Mouse (Mus musculus) forebrain, embryonic 14.5 days (tissue): ENCODE measurements around the gene Gstm4. TPM values are rescaled to one million over a fixed set of nuclear protein-coding genes. Genes with fewer than 3 reads are reported as not detected.

Experiments used
- ATAC-seq: fragments of 200-750 bp; cut with Nextera tagmentation; 2 replicates; pipeline ENCODE4 v1.8.0; 2017; ENCODE audit warnings: mild to moderate bottlenecking, moderate library complexity
- DNase-seq: peaks from one replicate; pipeline ENCODE4 v3.0.0-alpha.2; 2015; ENCODE audit warnings: low spot score
- H3K27ac ChIP-seq: fragments of 300-500 bp; sonication (generic); 2 replicates; pipeline ENCODE4 v1.5.1; 2014; ENCODE audit warnings: low read depth, mild to moderate bottlenecking, control low read depth, low read length, moderate library complexity
- H3K27me3 ChIP-seq: fragments of 300-500 bp; sonication (generic); replicated peaks from 2 replicates; pipeline ENCODE4 v1.6.1; 2014; ENCODE audit warnings: low read length, control low read depth, mixed read lengths; ENCODE audit not compliant: control insufficient read depth, insufficient read depth
- H3K36me3 ChIP-seq: fragments of 300-500 bp; sonication (generic); 2 replicates; pipeline ENCODE4 v1.6.1; 2014; ENCODE audit warnings: low read length, control low read depth; ENCODE audit not compliant: control insufficient read depth, insufficient read depth
- H3K4me1 ChIP-seq: fragments of 300-500 bp; sonication (generic); 2 replicates; pipeline ENCODE4 v1.6.1; 2014; ENCODE audit warnings: antibody characterized with exemption, low read length, control low read depth; ENCODE audit not compliant: control insufficient read depth, insufficient read depth
- H3K4me2 ChIP-seq: fragments of 300-500 bp; sonication (generic); 2 replicates; pipeline ENCODE4 v1.6.1; 2014; ENCODE audit warnings: mild to moderate bottlenecking, control low read depth, low read length
- H3K4me3 ChIP-seq: fragments of 300-500 bp; sonication (generic); 2 replicates; pipeline ENCODE4 v1.5.1; 2014; ENCODE audit warnings: low read depth, low read length, control low read depth
- H3K9ac ChIP-seq: fragments of 300-500 bp; sonication (generic); 2 replicates; pipeline ENCODE4 v1.6.1; 2014; ENCODE audit warnings: mild to moderate bottlenecking, low read length, control low read depth, moderate library complexity
- H3K9me3 ChIP-seq: fragments of 300-500 bp; sonication (generic); replicated peaks from 2 replicates; pipeline ENCODE4 v1.6.1; 2016; ENCODE audit warnings: low read length, control low read depth, mixed read lengths; ENCODE audit not compliant: control insufficient read depth
- WGBS: fragments of 180-500 bp; shearing (Covaris S2); extraction: QIAGEN DNeasy Blood & Tissue Kit; methylation state at CpG from one replicate; pipeline ENCODE4 v1.1.7; 2014; 5-methylcytosine and 5-hydroxymethylcytosine counted together
- polyA plus RNA-seq: library from polyadenylated mRNA; unstranded; fragments of >200 nt; fragmentation: Nextera tagmentation; extraction: Ambion mirVana; gene quantifications from 2 replicates; pipeline ENCODE4 v1.2.1, GENCODE M21; 2014

Gstm4 gene
- polyA plus RNA-seq, 1 experiment from 2014 or later: 17.6 TPM

- no peak overlapping the region for H3K4me2 ChIP-seq
- H3K36me3 ChIP-seq: no peaks in the 10 kb centered on the region
- H3K4me1 ChIP-seq: 0 out of 2 replicates have a peak, but pooled peaks cover 6% of the 10 kb centered on the region
- H3K27me3 ChIP-seq: no peaks in the 10 kb centered on the region
- H3K4me3 ChIP-seq: no peak overlapping the region
- ATAC-seq: no peak
- H3K9me3 ChIP-seq: no peaks in the 10 kb centered on the region
- no peak for DNase-seq
- H3K9ac ChIP-seq: no peak overlapping the region
- WGBS: 93% methylated on average over 2 of the region's 2 CpGs
- no peak overlapping the region for H3K27ac ChIP-seq
These were observed 29.7 kb downstream of the Gstm4 start for GRCm38 (mm10) chr3:108014974-108015346.

- 0 out of 2 replicates have a peak, but pooled peaks cover 6% of the 10 kb centered on the region for H3K4me1 ChIP-seq
- no peaks in the 10 kb centered on the region for H3K27me3 ChIP-seq
- H3K9ac ChIP-seq: no peak overlapping the region
- H3K4me2 ChIP-seq: no peak overlapping the region
- no peaks in the 10 kb centered on the region for H3K36me3 ChIP-seq
- no peak for DNase-seq
- no peak for ATAC-seq
- WGBS: 95% methylated on average over 7 of the region's 8 CpGs
- no peak overlapping the region for H3K4me3 ChIP-seq
- no peaks in the 10 kb centered on the region for H3K9me3 ChIP-seq
- no peak overlapping the region for H3K27ac ChIP-seq
These were observed 30.4 kb downstream of the Gstm4 start for GRCm38 (mm10) chr3:108014098-108014973.

GRCm38 (mm10) chr3:108013331-108013871 lies 31.3 kb downstream of the Gstm4 start:
- Histone ChIP-seq H3K4me1 (0 out of 2 replicates have a peak, but pooled peaks cover 6% of the 10 kb centered on the region), H3K9ac (no peak overlapping the region), H3K4me3 (no peak overlapping the region), H3K4me2 (no peak overlapping the region), H3K27me3 (no peaks in the 10 kb centered on the region), H3K36me3 (no peaks in the 10 kb centered on the region), H3K27ac (no peak overlapping the region), H3K9me3 (no peaks in the 10 kb centered on the region)
- ATAC-seq (no peak), DNase-seq (peak; percentile 14)
- WGBS: 86% methylated on average over 4 of the region's 4 CpGs

- WGBS: 24% methylated on average over 3 of the region's 3 CpGs
- Histone ChIP-seq H3K9me3 (no peaks in the 10 kb centered on the region), H3K4me2 (no peak overlapping the region), H3K27ac (no peak overlapping the region; the same call in 1 of the 2 replicates), H3K27me3 (no peaks in the 10 kb centered on the region), H3K36me3 (no peaks in the 10 kb centered on the region), H3K9ac (no peak overlapping the region), H3K4me3 (no peak overlapping the region), H3K4me1 (0 out of 2 replicates have a peak, but pooled peaks cover 3% of the 10 kb centered on the region)
- peak; percentile 63 for DNase-seq
- ATAC-seq: peak; percentile 52; the same call in 1 of the 2 replicates
These were observed 33.1 kb downstream of the Gstm4 start for GRCm38 (mm10) chr3:108011558-108011957.

- no peak overlapping the region for H3K9ac ChIP-seq
- ATAC-seq (no peak), DNase-seq (peak; percentile 42)
- no peak overlapping the region for H3K4me3 ChIP-seq
- no peaks in the 10 kb centered on the region for H3K9me3 ChIP-seq
- 72% methylated on average over 2 of the region's 2 CpGs for WGBS
- H3K36me3 ChIP-seq: no peaks in the 10 kb centered on the region
- H3K4me1 ChIP-seq: 0 out of 2 replicates have a peak, but pooled peaks cover 3% of the 10 kb centered on the region
- H3K27ac ChIP-seq: no peak overlapping the region
- H3K4me2 ChIP-seq: no peak overlapping the region
- no peaks in the 10 kb centered on the region for H3K27me3 ChIP-seq
These were observed 34.4 kb downstream of the Gstm4 start for GRCm38 (mm10) chr3:108010286-108010685.

- DNase-seq: no peak
- no peak for ATAC-seq
- H3K36me3 ChIP-seq: no peaks in the 10 kb centered on the region
- H3K9me3 ChIP-seq: no peaks in the 10 kb centered on the region
- 83% methylated on average over 8 of the region's 8 CpGs for WGBS
- no peak overlapping the region for H3K9ac ChIP-seq
- H3K4me3 ChIP-seq: no peak overlapping the region
- no peak overlapping the region for H3K4me2 ChIP-seq
- H3K4me1 ChIP-seq: no peaks in the 10 kb centered on the region
- H3K27ac ChIP-seq: no peak overlapping the region
- H3K27me3 ChIP-seq: no peaks in the 10 kb centered on the region
These were observed 42.7 kb downstream of the Gstm4 start for GRCm38 (mm10) chr3:108002021-108002420.

GRCm38 (mm10) chr3:107999491-107999890 lies 45.2 kb downstream of the Gstm4 start:
- no peak overlapping the region for H3K4me3 ChIP-seq
- H3K4me2 ChIP-seq: no peak overlapping the region
- H3K27ac ChIP-seq: no peak overlapping the region
- no peak for ATAC-seq
- H3K36me3 ChIP-seq: no peaks in the 10 kb centered on the region
- no peak for DNase-seq
- no peaks in the 10 kb centered on the region for H3K4me1 ChIP-seq
- H3K27me3 ChIP-seq: no peaks in the 10 kb centered on the region
- 93% methylated on average over 3 of the region's 3 CpGs for WGBS
- no peaks in the 10 kb centered on the region for H3K9me3 ChIP-seq
- no peak overlapping the region for H3K9ac ChIP-seq

- Histone ChIP-seq H3K4me2 (no peak overlapping the region), H3K27ac (no peak overlapping the region), H3K27me3 (no peaks in the 10 kb centered on the region), H3K4me1 (no peaks in the 10 kb centered on the region), H3K36me3 (no peaks in the 10 kb centered on the region), H3K9ac (no peak overlapping the region), H3K4me3 (no peak overlapping the region), H3K9me3 (no peaks in the 10 kb centered on the region)
- ATAC-seq (no peak), DNase-seq (no peak)
- WGBS: 85% methylated on average over 3 of the region's 3 CpGs
These were observed 46.1 kb downstream of the Gstm4 start for GRCm38 (mm10) chr3:107998591-107998990.

GRCm38 (mm10) chr3:107996576-107996975 lies 48.1 kb downstream of the Gstm4 start:
- Histone ChIP-seq H3K27me3 (no peaks in the 10 kb centered on the region), H3K27ac (no peak overlapping the region)

More at GRCm38 (mm10) chr3:107996576-107996975, 48.1 kb downstream of the Gstm4 start:
- Histone ChIP-seq H3K36me3 (no peaks in the 10 kb centered on the region), H3K4me3 (no peak overlapping the region), H3K4me2 (no peak overlapping the region), H3K9me3 (no peaks in the 10 kb centered on the region), H3K9ac (no peak overlapping the region), H3K4me1 (no peaks in the 10 kb centered on the region)
- WGBS: 75% methylated on average over 4 of the region's 4 CpGs
- ATAC-seq (no peak), DNase-seq (no peak)
